Mouse (Mus musculus) kidney, postnatal 25 days (tissue): ENCODE measurements at regions not wholly inside any gene's neighbourhood (a gene's known extent, or its start where the extent isn't known, plus 50 kb on each side); places are given as distances from the start of the nearest gene placed in this dataset.

Experiments
- DNase-seq, 2 experiments: peaks; one replicate each; pipeline ENCODE4 v3.0.0; 2021; ENCODE audit warnings: mixed read lengths in 2 of 2

GRCm38 (mm10) chr9:11441241-11441997, 536.8 kb upstream of the Cntn5 start:
- DNase-seq = peak in 1 of 2 experiments; percentile 17

DNA sequence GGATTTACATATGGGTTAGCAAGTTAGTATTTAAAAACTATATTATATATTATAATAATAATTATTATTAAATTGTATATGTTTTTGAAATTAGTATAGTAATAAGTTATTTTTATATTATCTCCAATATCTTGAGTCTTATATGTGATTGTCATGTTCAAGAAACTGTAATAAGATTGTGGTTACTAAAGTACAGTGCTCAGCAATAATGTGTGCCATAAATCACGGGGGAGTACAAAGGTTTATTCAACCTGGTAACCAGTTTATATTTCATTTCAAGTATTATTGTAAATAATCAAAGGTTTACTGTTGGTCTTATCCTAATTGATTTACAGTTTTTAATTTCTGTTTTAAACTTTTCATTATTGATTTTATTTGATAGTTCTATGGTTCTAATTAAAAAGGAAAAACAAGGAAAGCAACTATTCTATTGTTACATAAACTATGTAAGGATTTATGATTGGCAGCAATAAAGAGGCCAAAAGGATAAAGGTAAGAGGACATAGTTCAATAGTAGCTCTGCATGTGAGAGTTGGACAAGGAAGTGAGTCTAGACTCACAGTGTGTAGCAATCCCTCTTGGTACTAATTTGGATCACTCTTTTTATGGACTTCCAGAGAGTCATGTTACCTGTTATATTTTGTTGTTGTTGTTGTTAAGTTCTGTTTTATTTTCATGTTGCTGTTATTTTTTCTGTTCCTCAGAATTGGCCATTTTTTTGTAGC, 532.0 kb upstream of the Cntn5 start:
- no peak for DNase-seq

- no peak for DNase-seq
Measured at GRCm38 (mm10) chr9:11436014-11436413, 531.4 kb upstream of the Cntn5 start.

DNA sequence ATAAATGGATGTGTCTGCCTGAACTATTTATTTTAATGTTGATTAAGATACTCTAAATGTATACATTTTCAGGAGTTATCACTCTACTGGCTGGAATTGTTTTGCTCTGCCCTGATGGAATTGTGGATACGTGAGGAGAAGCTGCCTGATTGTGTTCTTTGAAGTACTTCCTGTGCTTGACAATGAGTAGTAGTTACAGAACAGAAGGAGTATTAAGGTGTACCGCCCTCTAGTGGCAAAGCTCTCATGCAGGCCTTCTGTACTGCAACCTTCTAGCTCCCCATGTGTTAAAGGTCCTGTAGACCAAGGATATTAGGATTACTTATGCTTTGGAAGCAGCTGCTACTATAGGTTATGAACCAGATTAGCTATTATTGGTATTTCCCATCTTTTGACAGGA, 530.4 kb upstream of the Cntn5 start:
- DNase-seq = peak in 1 of 2 experiments; percentile 74

DNA sequence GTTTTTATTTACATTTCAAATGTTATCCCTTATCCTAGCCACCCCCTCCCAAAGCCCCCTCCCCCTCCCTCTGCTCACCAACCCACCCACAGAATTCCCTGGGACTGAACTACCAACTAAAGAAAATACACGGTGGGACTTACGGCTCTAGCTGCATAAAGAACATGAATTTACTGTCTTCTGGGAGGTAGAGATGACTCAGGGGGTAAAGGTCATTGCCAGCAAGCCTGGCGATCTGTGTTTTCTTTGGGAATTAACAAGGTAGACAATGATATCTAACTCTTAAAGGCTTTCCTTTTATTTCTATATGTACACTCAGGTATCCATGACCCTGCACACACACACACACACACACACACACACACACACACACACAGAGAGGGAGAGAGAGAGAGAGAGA, 521.9 kb upstream of the Cntn5 start:
- DNase-seq = no peak

DNA sequence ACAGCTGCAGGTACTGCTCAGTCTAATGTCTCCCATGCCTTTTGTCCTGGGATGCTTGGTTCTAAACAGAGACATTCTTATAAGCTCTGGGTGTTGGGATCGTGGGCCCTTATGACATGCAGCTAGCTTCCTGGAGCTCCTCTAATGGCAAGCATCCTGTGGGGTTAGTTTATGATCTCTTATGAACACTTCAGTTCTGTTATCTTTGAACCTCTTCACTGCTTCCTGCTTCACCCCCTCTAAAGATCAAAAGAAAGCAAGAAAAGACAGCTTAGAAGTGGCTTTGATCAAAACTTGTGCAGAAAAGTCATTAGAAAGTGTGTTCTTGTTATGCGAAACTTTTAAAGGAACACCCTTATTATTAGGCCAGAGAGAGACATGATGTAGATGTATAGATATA, 492.3 kb upstream of the Cntn5 start:
- no peak for DNase-seq

- DNase-seq = no peak
Measured at GRCm38 (mm10) chr9:11381648-11382075, 477.1 kb upstream of the Cntn5 start.

DNA sequence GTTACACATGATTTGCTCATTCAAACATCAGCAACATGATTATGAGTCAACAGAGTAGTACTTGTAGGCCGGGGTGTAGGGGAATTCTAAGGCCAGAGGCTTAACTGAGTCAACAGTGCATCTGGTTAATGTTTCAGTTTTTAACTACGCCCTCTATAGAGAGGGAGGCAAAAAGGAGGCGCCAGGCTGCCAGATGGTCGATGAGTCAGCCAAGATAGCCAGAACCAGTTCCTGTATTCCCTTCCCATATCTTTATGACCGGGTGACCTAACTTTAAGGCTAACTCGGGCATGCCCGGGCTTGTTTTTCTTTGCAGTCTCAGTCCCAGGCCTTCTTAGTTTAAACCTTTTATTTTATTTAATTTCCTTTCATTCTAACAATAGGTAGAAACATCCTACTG, 476.0 kb upstream of the Cntn5 start:
- no peak for DNase-seq

GRCm38 (mm10) chr9:11378046-11378445, 473.5 kb upstream of the Cntn5 start:
- DNase-seq = no peak

- no peak for DNase-seq
Measured at GRCm38 (mm10) chr9:11377586-11377985, 473.0 kb upstream of the Cntn5 start.

DNA sequence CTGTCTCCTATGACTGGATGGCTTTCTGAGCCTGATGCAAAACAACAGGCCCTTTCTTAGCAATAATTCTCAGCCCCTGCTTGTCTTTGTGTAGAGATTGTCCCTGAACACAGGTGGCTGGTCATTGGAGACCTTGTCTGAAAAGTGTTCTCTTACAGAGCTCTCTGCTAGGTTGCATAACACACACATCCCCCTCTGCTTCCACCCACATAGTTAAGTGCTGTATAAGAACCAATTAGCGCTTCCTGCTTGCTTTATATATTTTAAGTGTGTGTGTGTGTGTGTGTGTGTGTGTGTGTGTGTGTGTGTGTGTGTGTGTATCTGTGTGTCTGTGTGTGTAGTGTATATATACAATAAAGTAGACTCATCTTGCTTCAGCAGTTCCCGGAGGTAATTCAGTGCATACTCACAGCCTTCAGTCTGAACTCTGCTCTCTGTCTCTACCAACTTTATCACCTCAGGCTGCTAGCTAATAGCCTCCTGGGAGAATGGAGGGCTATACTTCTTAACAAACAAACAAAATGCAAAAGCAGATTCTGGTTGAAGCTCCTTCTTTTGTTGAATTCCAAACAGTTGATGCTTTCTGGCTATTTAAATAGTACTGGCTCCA, 468.8 kb upstream of the Cntn5 start:
- DNase-seq = no peak

GRCm38 (mm10) chr9:11368056-11368455, 463.5 kb upstream of the Cntn5 start:
- DNase-seq = no peak

GRCm38 (mm10) chr9:11328900-11329299, 424.3 kb upstream of the Cntn5 start:
- no peak for DNase-seq

DNA sequence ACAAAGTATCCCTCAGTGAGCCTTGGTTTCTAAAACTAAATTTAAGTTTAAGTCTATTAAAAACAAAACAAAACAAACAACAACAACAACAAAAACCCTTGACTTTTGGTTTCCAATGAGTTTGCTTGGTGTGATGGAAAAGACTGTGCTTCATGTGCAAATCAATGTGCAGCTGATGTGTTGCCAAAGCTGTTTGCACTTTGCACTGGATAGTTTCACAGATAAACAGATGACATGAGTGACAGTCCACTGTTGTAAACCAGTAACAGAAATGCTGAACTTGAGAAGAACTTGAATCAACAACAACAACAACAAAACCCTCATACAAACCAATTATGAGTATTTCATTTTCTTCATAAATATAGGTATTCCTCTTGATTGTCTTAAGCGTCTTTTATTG, 412.6 kb upstream of the Cntn5 start:
- no peak for DNase-seq

- peak in 1 of 2 experiments; percentile 32 for DNase-seq
Measured at GRCm38 (mm10) chr9:11297116-11297515, 392.5 kb upstream of the Cntn5 start.

DNA sequence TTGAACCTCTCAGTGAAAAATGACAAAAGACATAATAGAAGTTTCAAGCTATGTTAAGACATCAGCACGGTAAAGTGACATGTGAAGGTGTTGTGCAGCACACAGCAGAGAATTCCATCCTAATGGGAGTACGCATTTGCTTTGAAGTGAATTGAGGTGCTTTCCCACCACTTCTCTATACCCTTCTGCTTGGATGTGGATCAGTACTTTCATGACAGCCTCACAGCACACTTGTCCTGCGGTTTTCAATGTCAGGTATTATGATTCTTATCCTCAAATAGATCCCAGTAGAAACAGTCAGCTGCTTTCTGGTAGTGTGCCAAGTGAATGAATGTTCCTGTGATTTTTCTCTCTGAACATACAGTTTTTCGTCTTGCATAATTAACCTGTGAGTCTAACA, 380.6 kb upstream of the Cntn5 start:
- no peak for DNase-seq

GRCm38 (mm10) chr9:11284549-11284948, 380.0 kb upstream of the Cntn5 start:
- no peak for DNase-seq

DNA sequence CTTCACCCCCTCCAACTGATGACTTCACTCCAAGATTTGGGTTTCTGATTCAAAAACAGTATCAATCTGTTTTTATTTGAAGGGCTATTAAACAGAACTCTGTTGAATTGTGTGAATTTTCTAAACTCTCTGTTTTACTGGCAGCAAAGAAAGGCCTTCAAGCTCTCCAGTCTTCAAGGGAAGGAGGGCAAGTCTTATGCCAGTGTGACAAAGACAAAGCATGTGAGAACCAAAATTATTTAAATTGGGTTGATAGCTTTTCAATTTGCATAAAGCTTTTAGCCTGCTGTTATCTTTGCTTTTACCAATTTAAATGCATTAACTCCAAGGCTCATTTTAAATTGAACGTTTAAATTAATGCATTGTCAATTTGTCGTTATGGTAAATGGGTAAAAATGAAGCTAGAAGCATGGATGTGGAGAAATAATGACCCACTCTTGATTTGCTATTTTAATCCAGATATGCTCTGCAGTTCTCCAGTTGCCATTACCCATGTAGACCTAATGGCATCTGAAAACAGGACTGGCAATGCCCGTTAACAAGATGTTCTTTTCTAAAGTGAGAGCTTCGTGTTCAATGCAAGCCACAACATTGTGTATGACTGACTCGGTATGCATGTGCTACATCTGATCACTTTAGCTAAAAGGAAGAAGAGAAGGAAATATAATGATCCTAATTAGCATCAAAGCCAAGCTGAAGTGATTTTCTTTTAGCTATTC, 375.0 kb upstream of the Cntn5 start:
- DNase-seq = no peak

GRCm38 (mm10) chr9:11277810-11278209, 373.2 kb upstream of the Cntn5 start:
- no peak for DNase-seq

DNA sequence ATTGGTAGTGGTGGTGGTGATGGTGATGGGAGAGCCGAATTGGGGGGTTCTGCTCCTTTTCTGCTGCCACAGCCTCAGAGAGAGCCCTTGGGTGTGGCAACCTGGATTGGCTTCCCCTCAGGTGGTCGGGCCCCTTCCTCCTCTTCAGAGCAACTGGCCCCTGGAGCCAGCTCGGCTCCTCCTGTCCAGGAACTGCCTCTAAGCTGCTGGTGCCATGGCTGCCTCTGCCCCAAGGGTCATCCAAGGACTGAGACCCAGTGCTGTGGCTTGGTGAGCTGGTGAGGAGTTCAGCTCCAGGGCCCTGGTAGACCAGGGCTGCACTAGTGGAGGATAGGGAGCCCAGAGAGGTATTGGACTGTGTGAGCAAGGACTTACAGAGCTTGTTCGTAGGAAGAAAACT, 372.4 kb upstream of the Cntn5 start:
- DNase-seq = no peak

DNA sequence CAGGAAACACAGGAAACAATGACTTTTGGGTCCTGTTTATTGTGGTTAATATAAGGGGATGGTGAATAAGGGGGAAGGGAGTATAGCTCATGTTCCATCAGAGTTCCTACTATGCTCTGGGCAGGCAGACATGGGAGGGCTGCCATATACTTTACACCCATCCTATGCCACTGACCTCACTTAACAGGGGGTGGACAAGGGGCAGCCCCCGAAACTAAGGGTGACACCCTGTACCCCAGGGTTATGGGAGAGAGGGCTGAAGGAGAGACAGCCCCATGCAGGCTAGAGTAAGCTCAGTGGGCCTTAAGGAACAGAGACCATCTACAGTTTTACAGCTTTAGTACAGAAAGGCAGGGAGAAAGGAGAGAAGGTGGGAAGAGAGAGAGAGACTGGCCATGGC, 352.3 kb upstream of the Cntn5 start:
- DNase-seq = no peak

DNA sequence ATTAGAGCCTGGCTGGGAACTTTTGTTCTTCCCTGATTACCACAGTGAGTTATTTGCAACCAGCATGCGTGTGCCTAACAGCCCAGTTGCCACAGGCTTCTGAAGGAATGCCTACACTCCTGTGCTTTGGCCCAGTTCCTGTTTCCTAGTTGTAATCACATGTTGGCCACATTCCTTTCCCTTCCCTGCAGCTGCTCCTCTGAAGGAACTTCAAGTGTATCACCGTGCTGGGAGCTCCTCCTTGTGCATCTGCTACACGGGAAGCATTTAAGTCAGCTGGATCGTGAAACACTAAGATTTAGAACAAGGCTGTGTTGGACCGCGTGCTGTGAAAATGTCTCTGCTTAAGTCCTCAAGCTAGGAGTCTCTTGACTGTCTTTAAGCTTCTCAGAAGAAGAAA, 302.3 kb upstream of the Cntn5 start:
- DNase-seq = no peak

- DNase-seq = no peak
Measured at GRCm38 (mm10) chr9:11206267-11206666, 301.7 kb upstream of the Cntn5 start.
